8 mouse cellular contexts compared by ENCODE assay signal in the genomic region with DNA sequence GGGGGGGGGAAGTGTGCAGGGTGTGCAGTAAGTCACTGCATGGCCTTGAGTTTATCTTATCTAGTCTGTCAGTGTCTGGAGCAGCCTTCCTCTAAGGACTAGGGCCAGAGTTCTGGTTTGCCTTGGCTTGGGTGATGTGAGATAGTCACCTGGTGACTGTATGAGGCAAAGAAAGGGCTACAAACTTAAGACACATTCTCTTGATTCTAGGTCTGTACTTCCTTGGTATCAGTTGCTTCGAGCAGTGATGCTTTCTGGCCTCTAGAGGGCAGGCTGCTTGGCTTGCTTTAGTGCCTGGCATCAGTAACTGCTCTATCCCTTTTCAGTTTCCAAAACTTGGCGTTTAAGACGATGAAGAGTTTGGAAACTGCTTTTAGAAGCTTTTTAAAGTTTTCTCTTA. TPM values are rescaled to one million over a fixed set of nuclear protein-coding genes. Genes with fewer than 3 reads are reported as not detected.
DNase-seq lines count a peak whose midpoint lies in the region; ATAC-seq lines count a peak whose summit lies in the region.

No protein-coding gene starts in this region.

- intact Hi-C loops in gastrocnemius, postnatal 14 days (cut with DNase I; ENCODE audit: low total_unique reads) = no loop called here

- peak; percentile 54 for DNase-seq in gastrocnemius, postnatal 14 days
- no peak for DNase-seq in gastrocnemius, postnatal 25 days
- DNase-seq in spleen, adult 18-20 months = peak; percentile 9 to 32
- no peak for DNase-seq in spleen, postnatal 14 days (ENCODE audit: low spot score in 2 of 2)
- DNase-seq in c-Kit-positive CD71-positive TER-119-positive erythroid progenitor cells, embryonic 14.5 days (ENCODE audit: low spot score) = peak; percentile 30
- DNase-seq in induced T-regulatory cell, adult 2 months (ENCODE audit: low read depth) = peak; percentile 85
- DNase-seq in urinary bladder, postnatal 10 days (ENCODE audit: low spot score) = no peak

- peak; percentile 87 for ATAC-seq in megakaryocyte, adult 5-6 weeks (ENCODE audit: poor library complexity, severe bottlenecking)

RNA-seq across cellular contexts. Expression of gene Map4k4, which starts 10.7 kb away (rescaled TPM):
- total RNA-seq in gastrocnemius, postnatal 14 days (2021) = 10 to 100 TPM; 53.2 to 53.6 TPM
- 10 to 100 TPM; 32.6 to 36.0 TPM for total RNA-seq in gastrocnemius, postnatal 25 days (2021)
- 52.1 and 52.3 TPM in 2 replicates for total RNA-seq in megakaryocyte, adult 5-6 weeks (2015)
- total RNA-seq in megakaryocyte, adult 5-6 weeks (2017) = 190 and 228 TPM in 2 replicates

Comparison
In these comparisons a context has a peak if more than half of its experiments do, and no peak if none do; other contexts are left out.
1. DNase-seq: peak in gastrocnemius, postnatal 14 days (single experiment), spleen, adult 18-20 months (2 of 2), c-Kit-positive CD71-positive TER-119-positive erythroid progenitor cells, embryonic 14.5 days (single experiment) and induced T-regulatory cell, adult 2 months (single experiment); none in gastrocnemius, postnatal 25 days (single experiment), spleen, postnatal 14 days (0 of 2) and urinary bladder, postnatal 10 days (single experiment).